Mouse (Mus musculus) lung, postnatal 0 days (tissue): ENCODE measurements around the gene Dlg2. TPM values are rescaled to one million over a fixed set of nuclear protein-coding genes. Genes with fewer than 3 reads are reported as not detected.

ENCODE experiments used
- ATAC-seq: fragments of 200-750 bp; cut with Nextera tagmentation; 2 replicates; pipeline ENCODE4 v1.8.0; 2017; ENCODE audit warnings: moderate library complexity
- DNase-seq: peaks from one replicate; pipeline ENCODE4 v3.0.0-alpha.2; 2016; ENCODE audit warnings: low spot score
- H3K27ac ChIP-seq: fragments of 300-500 bp; sonication (generic); 2 replicates; pipeline ENCODE4 v1.5.1; 2014; ENCODE audit warnings: antibody characterized with exemption, mild to moderate bottlenecking, low read length, mixed read lengths
- H3K27me3 ChIP-seq: fragments of 300-500 bp; sonication (generic); replicated peaks from 2 replicates; pipeline ENCODE4 v1.6.1; 2014; ENCODE audit warnings: low read length, mixed read lengths; ENCODE audit not compliant: insufficient read depth
- H3K36me3 ChIP-seq: fragments of 300-500 bp; sonication (generic); 2 replicates; pipeline ENCODE4 v1.6.1; 2014; ENCODE audit warnings: low read length, mixed read lengths; ENCODE audit not compliant: insufficient read depth
- H3K4me1 ChIP-seq: fragments of 300-500 bp; sonication (generic); 2 replicates; pipeline ENCODE4 v1.6.1; 2014; ENCODE audit warnings: antibody characterized with exemption, low read depth, low read length, mixed read lengths; ENCODE audit not compliant: insufficient read depth
- H3K4me2 ChIP-seq: fragments of 300-500 bp; sonication (generic); replicated peaks from 2 replicates; pipeline ENCODE4 v1.6.1; 2014; ENCODE audit warnings: low read depth, mild to moderate bottlenecking, low read length, moderate library complexity, mixed read lengths
- H3K4me3 ChIP-seq: fragments of 300-500 bp; sonication (generic); 2 replicates; pipeline ENCODE4 v1.5.1; 2014; ENCODE audit warnings: low read depth, low read length
- H3K9ac ChIP-seq: fragments of 300-500 bp; sonication (generic); replicated peaks from 2 replicates; pipeline ENCODE4 v1.6.1; 2014; ENCODE audit warnings: low read depth, mild to moderate bottlenecking
- H3K9me3 ChIP-seq: fragments of 300-500 bp; sonication (generic); 2 replicates; pipeline ENCODE4 v1.6.1; 2016; ENCODE audit warnings: low read length, mixed read lengths
- CTCF ChIP-seq: IDR thresholded peaks from 2 replicates; pipeline ENCODE4 v1.5.1; 2016; ENCODE audit warnings: antibody characterized with exemption, mild to moderate bottlenecking
- EP300 ChIP-seq: IDR thresholded peaks from 2 replicates; pipeline ENCODE4 v1.6.1; 2016; ENCODE audit warnings: antibody characterized with exemption, mild to moderate bottlenecking, control low read depth
- WGBS: fragments of 180-500 bp; shearing (Covaris S2); extraction: QIAGEN DNeasy Blood & Tissue Kit; methylation state at CpG from one replicate; pipeline ENCODE4 v1.1.7; 2014; 5-methylcytosine and 5-hydroxymethylcytosine counted together
- polyA plus RNA-seq: library from polyadenylated mRNA; unstranded; fragments of >200 nt; fragmentation: Nextera tagmentation; extraction: Ambion mirVana; gene quantifications from 2 replicates; pipeline ENCODE4 v1.2.1, GENCODE M21; 2015

Gene Dlg2
- polyA plus RNA-seq, 1 experiment from 2014 or later, result 0.43 TPM

- Histone ChIP-seq H3K4me3 (no peak overlapping the region), H3K27ac (no peak overlapping the region), H3K36me3 (no peaks in the 10 kb centered on the region), H3K27me3 (no peaks in the 10 kb centered on the region), H3K9me3 (no peaks in the 10 kb centered on the region), H3K4me1 (no peaks in the 10 kb centered on the region), H3K4me2 (no peak overlapping the region), H3K9ac (no peak overlapping the region)
- DNase-seq (no peak), ATAC-seq (no peak)
- 57% methylated on average over 6 of the region's 6 CpGs for WGBS
- TF ChIP-seq CTCF (no peak), EP300 (no peak)
These were observed 1712.7 kb downstream of the Dlg2 start for GRCm38 (mm10) chr7:92189149-92189548.

GRCm38 (mm10) chr7:92196004-92196403 lies 1719.5 kb downstream of the Dlg2 start:
- Histone ChIP-seq H3K27me3 (no peaks in the 10 kb centered on the region), H3K9ac (no peak overlapping the region), H3K4me2 (no peak overlapping the region), H3K4me3 (no peak overlapping the region), H3K36me3 (no peaks in the 10 kb centered on the region), H3K27ac (no peak overlapping the region), H3K4me1 (no peaks in the 10 kb centered on the region), H3K9me3 (no peaks in the 10 kb centered on the region)
- TF ChIP-seq CTCF (no peak), EP300 (no peak)
- 62% methylated on average over 4 of the region's 4 CpGs for WGBS
- no peak for DNase-seq
- no peak for ATAC-seq

- no peak for DNase-seq
- H3K4me2 ChIP-seq, result no peak overlapping the region
- TF ChIP-seq EP300 (no peak), CTCF (no peak)
- WGBS, result 44% methylated on average over 3 of the region's 3 CpGs
- no peaks in the 10 kb centered on the region for H3K36me3 ChIP-seq
- H3K4me1 ChIP-seq, result no peaks in the 10 kb centered on the region
- no peak overlapping the region for H3K27ac ChIP-seq
- H3K27me3 ChIP-seq, result no peaks in the 10 kb centered on the region
- H3K9me3 ChIP-seq, result no peaks in the 10 kb centered on the region
- no peak overlapping the region for H3K9ac ChIP-seq
- no peak for ATAC-seq
- H3K4me3 ChIP-seq, result no peak overlapping the region
These were observed 1721.1 kb downstream of the Dlg2 start for GRCm38 (mm10) chr7:92197621-92198020.

- WGBS, result 48% methylated on average over 1 of the region's 1 CpGs
- ATAC-seq (no peak), DNase-seq (no peak)
- TF ChIP-seq EP300 (no peak), CTCF (no peak)
- H3K36me3 ChIP-seq, result no peaks in the 10 kb centered on the region
- H3K9me3 ChIP-seq, result no peaks in the 10 kb centered on the region
- no peaks in the 10 kb centered on the region for H3K27me3 ChIP-seq
- no peak overlapping the region for H3K4me2 ChIP-seq
- no peak overlapping the region for H3K4me3 ChIP-seq
- H3K4me1 ChIP-seq, result no peaks in the 10 kb centered on the region
- no peak overlapping the region for H3K27ac ChIP-seq
- no peak overlapping the region for H3K9ac ChIP-seq
These were observed 1722.7 kb downstream of the Dlg2 start for GRCm38 (mm10) chr7:92199131-92199530.

GRCm38 (mm10) chr7:92210701-92211100 lies 1734.2 kb downstream of the Dlg2 start:
- WGBS, result 63% methylated on average over 5 of the region's 5 CpGs
- no peak overlapping the region for H3K4me3 ChIP-seq
- ATAC-seq (no peak), DNase-seq (no peak)
- H3K27ac ChIP-seq, result no peak overlapping the region
- no peaks in the 10 kb centered on the region for H3K27me3 ChIP-seq
- no peak overlapping the region for H3K9ac ChIP-seq
- H3K4me1 ChIP-seq, result no peaks in the 10 kb centered on the region
- H3K9me3 ChIP-seq, result no peaks in the 10 kb centered on the region; the same call in 1 of the 2 replicates
- no peaks in the 10 kb centered on the region for H3K36me3 ChIP-seq
- no peak overlapping the region for H3K4me2 ChIP-seq
- TF ChIP-seq CTCF (no peak), EP300 (no peak)

- H3K36me3 ChIP-seq, result no peaks in the 10 kb centered on the region
- DNase-seq (no peak), ATAC-seq (no peak)
- no peaks in the 10 kb centered on the region for H3K4me1 ChIP-seq
- no peak overlapping the region for H3K27ac ChIP-seq
- WGBS, result 85% methylated on average over 5 of the region's 5 CpGs
- H3K9me3 ChIP-seq, result no peaks in the 10 kb centered on the region; the same call in 1 of the 2 replicates
- no peak overlapping the region for H3K4me3 ChIP-seq
- no peak overlapping the region for H3K4me2 ChIP-seq
- H3K9ac ChIP-seq, result no peak overlapping the region
- H3K27me3 ChIP-seq, result no peaks in the 10 kb centered on the region
- TF ChIP-seq CTCF (no peak), EP300 (no peak)
These were observed 1737.3 kb downstream of the Dlg2 start for GRCm38 (mm10) chr7:92213751-92214150.

- H3K27me3 ChIP-seq, result no peaks in the 10 kb centered on the region
- no peak overlapping the region for H3K27ac ChIP-seq
- H3K4me3 ChIP-seq, result no peak overlapping the region
- no peak overlapping the region for H3K9ac ChIP-seq
- H3K36me3 ChIP-seq, result no peaks in the 10 kb centered on the region
- DNase-seq (no peak), ATAC-seq (no peak)
- no peak overlapping the region for H3K4me2 ChIP-seq
- H3K9me3 ChIP-seq, result no peaks in the 10 kb centered on the region
- no peaks in the 10 kb centered on the region for H3K4me1 ChIP-seq
- TF ChIP-seq EP300 (no peak), CTCF (no peak)
These were observed 1741.7 kb downstream of the Dlg2 start for GRCm38 (mm10) chr7:92218171-92218570.
